Mouse (Mus musculus) spleen, adult 2 months (tissue): ENCODE data around the gene Pcbp3.

Experiments
- CTCF ChIP-seq: fragments of 200-500 bp; IDR thresholded peaks from 2 replicates; pipeline ENCODE4 v1.5.1; 2011; ENCODE audit warnings: mild to moderate bottlenecking, inconsistent platforms; ENCODE audit not compliant: insufficient read depth, insufficient read length, insufficient replicate concordance; ENCODE audit errors: extremely low read depth
- POLR2A ChIP-seq: fragments of 200-500 bp; IDR thresholded peaks from 2 replicates; pipeline ENCODE4 v1.6.1; 2011; ENCODE audit warnings: low read depth, low read length, inconsistent platforms

DNA sequence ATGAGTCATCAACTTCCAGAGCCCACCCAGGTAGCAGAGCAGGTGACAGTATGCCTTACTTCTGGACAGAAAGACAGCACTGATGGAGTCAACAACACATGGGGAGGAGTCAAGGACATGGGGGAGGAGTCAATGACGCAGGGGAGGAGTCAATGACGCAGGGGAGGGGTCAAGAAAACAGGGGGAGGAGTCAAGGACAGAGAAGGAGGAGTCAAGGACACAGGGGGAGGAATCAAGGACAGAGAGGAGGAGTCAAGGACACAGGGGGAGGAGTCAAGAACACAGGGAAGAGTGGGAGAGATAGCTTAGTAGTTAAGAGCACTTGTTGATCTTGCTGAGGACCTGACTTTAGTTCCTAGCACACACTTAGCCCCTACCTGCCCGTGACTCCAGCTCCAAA is 30.8 kb upstream of the Pcbp3 start:
- TF ChIP-seq POLR2A (no peak), CTCF (no peak)
